Mouse (Mus musculus) lung, embryonic 14.5 days (tissue): ENCODE results near the gene Vasn. TPM values are rescaled to one million over a fixed set of nuclear protein-coding genes. Genes with fewer than 3 reads are reported as not detected.

Experiments
- ATAC-seq: fragments of 200-750 bp; cut with Nextera tagmentation; 2 replicates; pipeline ENCODE4 v1.8.0; 2017; ENCODE audit warnings: mild to moderate bottlenecking, moderate TSS enrichment, moderate library complexity; ENCODE audit not compliant: insufficient read depth
- DNase-seq: peaks from one replicate; pipeline ENCODE4 v3.0.0-alpha.2; 2015
- H3K27ac ChIP-seq: fragments of 300-500 bp; sonication (generic); 2 replicates; pipeline ENCODE4 v1.5.1; 2014; ENCODE audit warnings: low read depth, mild to moderate bottlenecking, moderate library complexity
- H3K27me3 ChIP-seq: fragments of 300-500 bp; sonication (generic); 2 replicates; pipeline ENCODE4 v1.6.1; 2014; ENCODE audit warnings: low read length, control low read depth; ENCODE audit not compliant: insufficient read depth
- H3K36me3 ChIP-seq: fragments of 300-500 bp; sonication (generic); 2 replicates; pipeline ENCODE4 v1.6.1; 2014; ENCODE audit warnings: control low read depth; ENCODE audit not compliant: insufficient read depth
- H3K4me1 ChIP-seq: fragments of 300-500 bp; sonication (generic); 2 replicates; pipeline ENCODE4 v1.6.1; 2014; ENCODE audit warnings: antibody characterized with exemption, control low read depth; ENCODE audit not compliant: insufficient read depth
- H3K4me2 ChIP-seq: fragments of 300-500 bp; sonication (generic); 2 replicates; pipeline ENCODE4 v1.6.1; 2014; ENCODE audit warnings: mild to moderate bottlenecking
- H3K4me3 ChIP-seq: fragments of 300-500 bp; sonication (generic); 2 replicates; pipeline ENCODE4 v1.5.1; 2014; ENCODE audit warnings: low read depth, low read length
- H3K9ac ChIP-seq: fragments of 300-500 bp; sonication (generic); 2 replicates; pipeline ENCODE4 v1.6.1; 2014
- H3K9me3 ChIP-seq: fragments of 300-500 bp; sonication (generic); 2 replicates; pipeline ENCODE4 v1.6.1; 2016; ENCODE audit warnings: low read depth, low read length, control low read depth
- CTCF ChIP-seq: IDR thresholded peaks from 2 replicates; pipeline ENCODE4 v1.5.1; 2016; ENCODE audit warnings: antibody characterized with exemption, low read depth
- WGBS: fragments of 180-500 bp; shearing (Covaris S2); extraction: QIAGEN DNeasy Blood & Tissue Kit; methylation state at CpG from one replicate; pipeline ENCODE4 v1.1.7; 2014; 5-methylcytosine and 5-hydroxymethylcytosine counted together
- polyA plus RNA-seq: library from polyadenylated mRNA; unstranded; fragments of >200 nt; fragmentation: Nextera tagmentation; extraction: Ambion mirVana; gene quantifications from 2 replicates; pipeline ENCODE4 v1.2.1, GENCODE M21; 2014

The Vasn gene
- polyA plus RNA-seq, 1 experiment from 2014 or later = 23.5 TPM

GRCm38 (mm10) chr16:4633661-4634060 is 6.1 kb upstream of the Vasn start:
- Histone ChIP-seq H3K4me2 (no peak overlapping the region), H3K36me3 (0 out of 2 replicates have a peak, but pooled peaks cover 3% of the 10 kb centered on the region), H3K9me3 (no peaks in the 10 kb centered on the region), H3K9ac (no peak overlapping the region), H3K4me3 (no peak overlapping the region), H3K27me3 (no peaks in the 10 kb centered on the region), H3K27ac (no peak overlapping the region), H3K4me1 (no peaks in the 10 kb centered on the region)
- DNase-seq (no peak), ATAC-seq (no peak)
- 90% methylated on average over 3 of the region's 3 CpGs for WGBS
- TF ChIP-seq CTCF = no peak

- H3K4me1 ChIP-seq = no peaks in the 10 kb centered on the region
- DNase-seq (no peak), ATAC-seq (no peak)
- no peak overlapping the region for H3K9ac ChIP-seq
- H3K4me2 ChIP-seq = no peak overlapping the region
- H3K27ac ChIP-seq = no peak overlapping the region
- TF ChIP-seq CTCF = no peak
- 0 out of 2 replicates have a peak, but pooled peaks cover 3% of the 10 kb centered on the region for H3K36me3 ChIP-seq
- no peak overlapping the region for H3K4me3 ChIP-seq
- no peaks in the 10 kb centered on the region for H3K9me3 ChIP-seq
- WGBS = 79% methylated on average over 9 of the region's 9 CpGs
- no peaks in the 10 kb centered on the region for H3K27me3 ChIP-seq
Observed at GRCm38 (mm10) chr16:4634681-4635080, 5.1 kb upstream of the Vasn start.

- Histone ChIP-seq H3K4me1 (0 out of 2 replicates have a peak, but pooled peaks cover 3% of the 10 kb centered on the region), H3K36me3 (0 out of 2 replicates have a peak, but pooled peaks cover 3% of the 10 kb centered on the region), H3K4me2 (no peak overlapping the region), H3K9ac (no peak overlapping the region), H3K27ac (no peak overlapping the region), H3K27me3 (no peaks in the 10 kb centered on the region), H3K4me3 (no peak overlapping the region), H3K9me3 (no peaks in the 10 kb centered on the region)
- ATAC-seq = no peak
- no peak for TF ChIP-seq CTCF
- DNase-seq = no peak
- WGBS = 57% methylated on average over 4 of the region's 4 CpGs
Observed at GRCm38 (mm10) chr16:4635760-4636159, 4.0 kb upstream of the Vasn start.

GRCm38 (mm10) chr16:4638891-4639390 is 800 bp upstream of the Vasn start:
- TF ChIP-seq CTCF = no peak

GRCm38 (mm10) chr16:4640267-4641005 is 695 bp downstream of the Vasn start:
- TF ChIP-seq CTCF = no peak
- Histone ChIP-seq H3K27ac (peak overlapping the region; percentile 93), H3K27me3 (no peaks in the 10 kb centered on the region), H3K4me1 (peaks cover 34% of the 10 kb centered on the region), H3K4me3 (peak overlapping the region; percentile 81), H3K9ac (peak overlapping the region; percentile 82), H3K4me2 (peak overlapping the region; percentile 88), H3K9me3 (no peaks in the 10 kb centered on the region), H3K36me3 (peaks cover 16% of the 10 kb centered on the region; the same call in 1 of the 2 replicates)
- peak; percentile 62 for DNase-seq
- ATAC-seq = peak; percentile 21
- WGBS = 3% methylated on average over 17 of the region's 17 CpGs

More at GRCm38 (mm10) chr16:4638891-4639390, 800 bp upstream of the Vasn start:
- ATAC-seq (no peak), DNase-seq (no peak)
- 85% methylated on average over 3 of the region's 3 CpGs for WGBS
- Histone ChIP-seq H3K27ac (no peak overlapping the region), H3K4me3 (no peak overlapping the region), H3K9me3 (no peaks in the 10 kb centered on the region), H3K4me2 (no peak overlapping the region), H3K27me3 (no peaks in the 10 kb centered on the region), H3K4me1 (peaks cover 25% of the 10 kb centered on the region), H3K9ac (no peak overlapping the region), H3K36me3 (peaks cover 10% of the 10 kb centered on the region; the same call in 1 of the 2 replicates)

DNA sequence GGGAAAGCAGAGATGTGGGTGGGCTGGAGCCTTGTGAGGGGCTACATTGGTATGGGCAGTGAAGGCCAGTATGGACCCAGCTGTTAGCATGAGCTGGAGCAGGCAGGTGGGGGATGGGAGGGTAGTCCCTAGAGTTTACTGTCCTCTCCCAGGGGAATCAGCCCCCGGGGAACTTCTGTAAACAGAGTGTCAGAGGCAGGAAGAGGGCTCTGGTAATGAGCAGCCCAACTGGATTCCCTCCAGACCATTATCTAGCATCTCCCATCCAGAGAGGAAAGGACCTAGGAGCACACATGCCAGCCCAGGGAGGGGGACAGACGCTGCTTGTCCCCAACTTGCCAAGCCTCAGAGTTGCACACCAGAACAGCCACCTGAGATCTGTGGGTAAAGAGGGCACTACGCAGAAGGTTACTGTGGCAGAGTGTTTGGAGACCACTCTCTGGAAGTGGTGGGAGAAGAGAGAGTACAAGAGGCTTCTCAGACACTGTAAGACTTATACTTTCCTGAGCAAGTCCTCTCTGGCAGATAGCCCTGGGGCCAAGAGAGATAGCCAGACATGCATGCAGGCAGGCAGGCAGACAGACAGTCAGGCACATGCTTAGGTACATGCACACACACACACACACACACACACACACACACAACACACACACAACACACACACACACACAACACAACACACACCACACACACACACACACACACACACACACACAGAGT is 1.5 kb downstream of the Vasn start:
- peak overlapping the region; percentile 88 for H3K4me2 ChIP-seq
- H3K9ac ChIP-seq = peak overlapping the region; percentile 82
- no peaks in the 10 kb centered on the region for H3K9me3 ChIP-seq
- peak; percentile 35 for ATAC-seq
- WGBS = 7% methylated on average over 3 of the region's 3 CpGs
- peak; percentile 87 for DNase-seq
- peak overlapping the region; percentile 81 for H3K4me3 ChIP-seq
- TF ChIP-seq CTCF = no peak
- peaks cover 38% of the 10 kb centered on the region for H3K4me1 ChIP-seq
- peaks cover 21% of the 10 kb centered on the region; the same call in 1 of the 2 replicates for H3K36me3 ChIP-seq
- H3K27me3 ChIP-seq = no peaks in the 10 kb centered on the region
- peak overlapping the region; percentile 93 for H3K27ac ChIP-seq

- peaks cover 21% of the 10 kb centered on the region; the same call in 1 of the 2 replicates for H3K36me3 ChIP-seq
- TF ChIP-seq CTCF = 0 out of 2 replicates have a peak, but pooled peaks have one; percentile 32
- peak overlapping the region; percentile 88 for H3K4me2 ChIP-seq
- DNase-seq (peak; percentile 91), ATAC-seq (peak; percentile 75)
- peak overlapping the region; percentile 81 for H3K4me3 ChIP-seq
- peak overlapping the region; percentile 32; the same call in 1 of the 2 replicates for H3K9ac ChIP-seq
- peak overlapping the region; percentile 93 for H3K27ac ChIP-seq
- H3K9me3 ChIP-seq = no peaks in the 10 kb centered on the region
- H3K4me1 ChIP-seq = peaks cover 38% of the 10 kb centered on the region
- WGBS = 15% methylated on average over 13 of the region's 13 CpGs
- H3K27me3 ChIP-seq = no peaks in the 10 kb centered on the region
Observed at GRCm38 (mm10) chr16:4642190-4642589, 2.4 kb downstream of the Vasn start.
